Mouse (Mus musculus): ENCODE measurements around the gene Syt12.
A peak's percentile ranks its signal among the peaks of the same experiment; 100 is the strongest.

Gene Syt12

GRCm38 (mm10) chr19:4442408-4442807 lies 34.8 kb downstream of the Syt12 start:
- DNase-seq: peak; percentile 78 to 80

GRCm38 (mm10) chr19:4441621-4442161 lies 35.6 kb downstream of the Syt12 start:
- no peak for DNase-seq

DNA sequence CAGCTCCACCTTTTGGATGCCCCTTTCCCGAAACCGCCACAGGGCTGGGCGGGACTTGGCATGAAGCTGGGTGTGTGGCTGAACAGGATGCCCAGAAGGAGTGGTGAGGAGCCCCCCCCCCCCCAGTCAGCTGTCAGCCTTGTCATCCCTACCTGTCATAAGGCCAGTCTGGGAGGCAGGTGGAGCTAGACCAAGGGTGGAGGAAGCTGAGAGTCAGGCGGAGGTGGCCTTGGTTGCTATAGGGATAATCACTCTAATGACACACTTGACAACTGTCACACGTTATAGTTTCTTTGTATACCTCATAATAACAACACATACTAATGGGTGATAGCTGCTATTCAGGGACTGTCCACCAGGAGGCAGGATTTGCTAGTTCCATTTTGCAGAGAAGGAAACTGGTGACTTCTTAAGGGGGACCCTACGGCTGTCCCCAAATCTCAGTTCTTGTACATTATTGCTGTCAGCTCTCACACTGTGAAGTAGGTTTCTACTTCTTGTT lies 36.1 kb downstream of the Syt12 start:
- peak; percentile 85 to 88 for DNase-seq

GRCm38 (mm10) chr19:4440222-4440621 lies 37.0 kb downstream of the Syt12 start:
- DNase-seq: no peak

GRCm38 (mm10) chr19:4439161-4439801 lies 38.0 kb downstream of the Syt12 start, which contains the start of gene Rhod:
Gene Rhod, minus strand, starts transcription at chr19:4439432.
- DNase-seq: peak; percentile 34 to 39

DNA sequence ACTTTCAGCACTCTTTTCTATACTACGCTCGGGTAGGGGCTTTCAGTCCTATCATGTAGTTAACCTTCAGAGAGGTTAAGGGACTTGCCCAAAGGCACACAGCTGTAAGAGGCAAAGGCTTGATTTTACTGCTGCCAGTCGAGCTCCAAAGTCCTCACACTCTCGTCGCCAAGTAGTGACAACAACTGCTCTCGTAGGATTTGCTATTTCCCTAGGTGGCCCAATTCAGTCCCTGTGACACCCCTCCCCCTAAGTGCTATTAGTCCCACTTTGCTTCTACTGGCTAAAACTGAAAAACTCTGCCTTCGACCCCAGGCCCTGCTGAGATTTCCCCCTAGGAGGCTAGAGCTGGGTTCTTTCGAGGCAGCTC lies 38.5 kb downstream of the Syt12 start:
- DNase-seq: peak in 1 of 2 experiments; percentile 9

DNA sequence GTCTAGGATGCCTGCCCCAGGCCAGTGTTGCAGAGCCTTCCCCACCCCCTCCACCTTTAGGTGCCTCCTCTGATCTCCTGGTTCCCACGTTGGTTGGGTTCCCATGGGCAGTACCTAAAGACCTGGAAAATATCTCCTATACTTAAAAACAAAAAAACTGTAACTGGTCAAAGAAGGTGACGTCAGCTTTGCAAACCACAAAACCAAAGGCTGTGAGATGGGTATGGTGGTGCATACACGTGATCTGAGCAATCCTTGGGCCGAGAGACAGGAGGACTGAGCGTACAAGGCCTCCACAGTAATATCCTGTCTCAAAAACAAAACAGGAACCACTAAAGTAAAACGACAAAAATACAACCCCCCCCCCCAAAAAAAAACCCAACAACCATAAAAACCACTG lies 39.4 kb downstream of the Syt12 start:
- peak; percentile 42 to 54 for DNase-seq

- no peak for DNase-seq
Observed at GRCm38 (mm10) chr19:4436254-4436653, 41.0 kb downstream of the Syt12 start.

DNA sequence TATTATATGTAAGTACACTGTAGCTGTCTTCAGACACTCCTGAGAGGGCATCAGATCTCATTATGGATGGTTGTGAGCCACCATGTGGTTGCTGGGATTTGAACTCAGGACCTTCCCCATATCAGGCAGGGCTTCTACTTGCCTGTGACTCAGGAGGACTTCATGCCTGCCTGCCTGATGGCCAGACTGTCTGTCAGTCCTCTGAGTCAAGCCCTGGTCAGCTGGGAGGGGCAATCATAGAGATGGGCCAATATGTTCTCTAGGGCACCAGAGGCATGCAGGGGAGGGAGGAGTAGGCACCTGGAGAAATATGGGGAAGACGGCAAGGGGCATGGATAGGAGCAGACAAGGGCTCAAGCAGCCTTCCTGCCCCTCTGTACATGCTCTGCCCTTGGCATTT lies 42.2 kb downstream of the Syt12 start:
- DNase-seq: no peak

DNA sequence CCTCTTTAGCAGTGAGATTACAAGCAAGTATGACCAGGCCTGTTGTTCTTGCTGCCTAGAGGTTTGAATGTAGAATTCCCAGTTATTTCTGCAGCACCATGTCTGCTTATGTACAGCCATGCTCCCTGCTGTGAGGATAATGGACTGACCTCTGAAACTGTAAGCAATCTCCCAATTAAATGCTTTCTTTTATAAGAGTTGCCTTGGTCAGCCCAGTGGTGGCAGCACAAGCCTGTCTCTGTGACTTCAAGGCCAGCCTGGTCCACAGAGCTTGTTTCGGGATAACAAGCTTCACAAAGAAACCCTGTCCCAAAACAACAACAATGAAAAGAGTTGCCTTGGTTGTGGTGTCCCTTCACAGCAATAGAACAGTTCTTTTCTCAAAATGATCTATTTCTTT lies 43.5 kb downstream of the Syt12 start:
- no peak for DNase-seq

- no peak for DNase-seq
Observed at GRCm38 (mm10) chr19:4430091-4430620, 47.1 kb downstream of the Syt12 start.

DNA sequence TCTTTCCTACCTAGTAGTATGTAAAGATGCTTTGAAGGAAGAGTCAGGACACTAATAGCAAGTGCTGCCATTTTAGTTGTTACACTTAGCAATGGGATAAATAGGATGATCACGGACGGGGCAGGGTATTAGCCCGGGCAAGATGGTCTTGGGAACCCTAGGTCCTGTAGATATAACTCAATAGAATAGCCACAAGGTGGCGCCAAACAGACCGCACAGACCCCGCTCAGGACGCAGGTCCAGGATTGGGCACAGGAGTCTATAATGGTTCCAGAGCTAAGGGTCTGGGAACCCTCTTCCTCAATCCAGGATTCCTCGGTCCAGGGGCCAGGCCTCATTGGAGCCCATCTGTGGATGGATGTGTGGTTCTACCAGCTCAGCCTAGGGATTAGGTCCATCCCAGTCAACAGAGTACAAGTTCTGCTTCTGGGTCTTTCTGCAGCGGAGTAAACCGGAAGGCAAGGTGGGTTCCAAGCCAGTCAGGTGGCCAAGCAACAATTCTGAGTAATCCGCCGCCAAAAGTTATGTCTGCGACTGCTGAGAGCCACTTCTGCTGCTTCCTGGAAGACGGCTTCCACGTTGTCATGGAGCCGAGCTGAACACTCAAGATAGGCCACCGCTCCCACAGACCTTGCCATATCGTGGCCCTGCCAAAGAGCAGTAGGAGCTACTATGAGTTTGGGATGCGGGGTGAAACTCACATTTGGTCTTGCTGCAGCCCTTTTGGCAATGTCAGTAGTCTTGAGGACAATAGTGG lies 51.5 kb downstream of the Syt12 start:
- peak; percentile 60 to 61 for DNase-seq

GRCm38 (mm10) chr19:4423021-4423420 lies 54.2 kb downstream of the Syt12 start:
- DNase-seq: no peak

- DNase-seq: no peak
Observed at GRCm38 (mm10) chr19:4422581-4422980, 54.7 kb downstream of the Syt12 start.

- DNase-seq: no peak
Observed at GRCm38 (mm10) chr19:4420153-4420910, 56.9 kb downstream of the Syt12 start.

- no peak for DNase-seq
Observed at GRCm38 (mm10) chr19:4419711-4420110, 57.5 kb downstream of the Syt12 start.

GRCm38 (mm10) chr19:4417713-4418112 lies 59.5 kb downstream of the Syt12 start:
- no peak for DNase-seq

- peak; percentile 80 for DNase-seq
Observed at GRCm38 (mm10) chr19:4417183-4417582, 60.1 kb downstream of the Syt12 start.

DNA sequence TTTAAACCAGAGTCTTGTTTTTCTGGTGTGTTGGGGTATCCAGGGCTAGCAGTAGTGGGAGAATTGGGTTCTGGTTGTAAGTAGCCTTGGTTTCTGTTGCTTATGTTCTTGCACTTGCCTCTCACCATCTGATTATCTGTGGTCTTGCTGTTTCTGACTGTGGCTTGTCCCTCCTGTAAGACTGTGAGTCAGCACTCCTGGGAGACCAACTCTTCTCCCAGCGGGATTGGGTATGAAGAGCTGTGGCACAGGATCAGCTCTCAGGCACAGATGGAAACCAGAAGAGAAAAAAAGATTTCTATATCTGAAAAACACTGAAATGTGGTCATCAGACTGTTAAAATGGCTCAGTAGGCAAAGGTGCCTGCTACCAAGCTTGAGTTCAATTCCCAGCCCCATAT lies 62.6 kb downstream of the Syt12 start:
- DNase-seq: no peak

- DNase-seq: no peak
Observed at GRCm38 (mm10) chr19:4409062-4409461, 68.2 kb downstream of the Syt12 start.

DNA sequence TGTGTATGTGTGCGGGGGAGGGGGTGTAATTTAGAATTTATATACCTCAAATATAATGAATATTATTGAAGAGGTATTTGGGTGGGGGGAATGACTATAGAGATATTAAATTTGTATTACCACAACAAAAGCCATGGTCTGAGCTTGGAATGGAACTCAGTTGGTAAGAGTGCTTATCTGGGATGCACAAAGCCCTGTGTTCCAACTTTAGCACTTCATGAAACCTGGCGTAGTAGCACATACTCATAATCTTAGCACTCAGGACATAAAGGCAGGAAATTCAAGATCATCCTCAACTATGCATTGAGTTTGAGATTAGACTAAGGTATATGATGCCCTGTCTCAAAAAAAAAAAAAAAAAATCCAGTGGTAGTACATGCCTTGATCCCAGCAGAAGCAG lies 72.4 kb downstream of the Syt12 start:
- DNase-seq: no peak

- no peak for DNase-seq
Observed at GRCm38 (mm10) chr19:4398959-4399358, 78.3 kb downstream of the Syt12 start.

GRCm38 (mm10) chr19:4398630-4398948 lies 78.7 kb downstream of the Syt12 start:
- DNase-seq: no peak
